Mouse (Mus musculus) spleen, adult 12 weeks (tissue): ENCODE data around the gene Mrps30.
A peak's percentile ranks its signal among the peaks of the same experiment; 100 is the strongest.
"Not testable (repeated sequence)": the region's sequence is repeated elsewhere in the genome, so short reads cannot be mapped to it uniquely, and the experiment has no call there.

Source experiments
- DNase-seq: peaks from one replicate; pipeline ENCODE4 v3.0.0; 2022; ENCODE audit warnings: low spot score

Gene Mrps30

DNA sequence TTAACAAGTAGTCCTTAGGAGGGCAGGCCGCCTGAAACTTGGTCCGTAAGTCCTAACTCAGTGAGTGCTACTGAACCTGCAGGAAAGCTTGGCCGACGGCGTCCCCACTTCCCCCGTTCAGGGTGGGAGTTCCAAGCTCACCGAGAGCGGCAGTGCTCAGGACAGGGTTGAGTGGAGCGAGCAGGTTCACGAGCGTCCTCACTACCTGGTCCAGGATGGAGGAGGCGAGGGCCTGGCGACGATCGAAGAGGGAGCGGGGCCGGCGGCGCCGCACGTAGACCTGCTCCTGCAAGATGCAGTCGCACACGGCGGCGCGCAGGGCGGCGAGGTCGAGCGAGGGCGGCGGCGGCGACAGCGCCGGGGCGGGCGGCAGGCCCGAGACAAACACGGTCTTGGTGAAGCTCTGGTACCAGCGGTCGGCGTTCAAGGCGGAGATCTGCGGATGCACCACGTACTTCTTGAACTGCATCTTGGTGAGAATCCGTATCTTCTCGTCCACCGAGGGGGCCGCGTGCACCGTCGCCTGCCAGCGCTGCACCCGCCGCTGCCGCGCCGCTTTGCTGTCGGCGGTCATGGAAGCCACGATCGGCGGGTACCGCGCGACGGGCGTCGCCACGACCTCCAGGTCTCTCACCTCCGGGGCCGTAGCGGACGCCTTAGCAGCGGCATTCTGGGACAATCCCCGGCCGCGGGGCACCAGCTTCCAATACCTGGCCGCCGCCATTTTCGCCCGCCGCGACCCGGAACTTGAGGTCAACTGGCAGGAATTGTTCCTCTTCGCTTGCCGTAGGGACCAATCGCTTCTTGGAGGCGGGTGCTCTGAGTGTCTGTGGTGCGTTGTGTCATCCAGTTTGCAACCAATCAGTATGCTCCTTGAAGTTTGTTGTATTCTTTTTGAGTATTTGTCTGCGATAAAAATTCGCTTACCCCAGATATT lies at the start of gene Mrps30, which contains the start of gene B430218F22Rik:
Gene Mrps30, minus strand, starts transcription at position 742 of the 937 bp plus-strand sequence.
Gene B430218F22Rik, plus strand, starts transcription at position 120 of the 937 bp plus-strand sequence.
- peak; percentile 86 for DNase-seq

DNA sequence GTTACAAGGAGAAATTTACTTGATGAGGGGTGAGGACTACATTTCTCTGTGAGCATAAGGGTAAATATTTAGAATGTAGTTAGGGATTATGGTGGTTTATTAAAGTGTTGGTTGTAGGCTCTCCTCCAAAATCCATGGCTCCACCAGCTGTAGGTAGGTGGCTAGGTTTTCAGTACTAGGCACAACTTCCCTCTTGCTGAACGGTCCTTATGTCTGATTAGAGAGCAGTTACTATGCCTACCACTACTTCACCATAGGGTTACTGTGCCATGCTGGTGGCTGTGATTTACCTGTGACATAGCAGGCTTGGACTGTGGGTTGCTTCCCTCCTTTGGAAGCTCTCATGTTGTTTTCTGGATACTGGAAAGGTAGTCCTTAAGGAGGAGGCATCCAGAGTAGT lies 33.8 kb upstream of the Mrps30 start:
- DNase-seq = no peak

DNA sequence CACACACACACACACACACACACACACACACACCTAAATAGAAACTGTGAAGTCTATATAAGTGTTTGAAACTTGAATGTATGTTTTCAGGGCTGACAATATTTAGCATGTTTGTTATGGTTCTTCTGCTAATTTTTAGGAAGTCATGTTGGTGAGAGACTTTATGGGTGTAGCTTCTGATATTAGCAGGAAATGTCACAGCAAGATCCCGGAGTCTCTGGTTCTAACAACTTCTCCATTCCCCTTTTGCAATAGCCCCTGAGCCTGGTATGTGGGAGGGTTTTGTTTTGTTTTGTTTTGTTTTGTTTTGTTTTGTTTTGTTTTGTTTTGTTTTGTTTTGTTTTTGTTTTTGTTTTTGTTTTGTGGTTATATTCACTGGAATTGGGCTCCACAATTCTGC lies 33.4 kb upstream of the Mrps30 start:
- DNase-seq = no peak

DNA sequence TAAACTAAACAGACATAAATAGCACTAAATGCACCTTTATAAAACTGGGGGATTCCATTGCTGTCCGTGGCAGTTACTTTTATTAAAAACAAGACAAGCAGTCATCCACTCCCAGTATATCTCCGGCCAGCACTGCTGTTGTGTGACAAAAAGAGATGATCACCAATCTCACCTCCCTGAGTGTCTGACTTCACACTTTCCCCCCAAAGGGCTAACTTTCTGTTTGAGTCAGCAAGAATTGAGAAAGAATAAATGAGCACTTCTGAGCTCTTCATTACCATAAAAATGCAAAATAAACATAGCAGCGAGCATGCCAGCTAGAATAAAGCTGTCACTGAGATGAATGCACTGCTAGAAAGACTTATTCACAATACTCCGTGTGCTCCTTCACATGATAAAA lies 31.1 kb upstream of the Mrps30 start:
- DNase-seq = no peak

DNA sequence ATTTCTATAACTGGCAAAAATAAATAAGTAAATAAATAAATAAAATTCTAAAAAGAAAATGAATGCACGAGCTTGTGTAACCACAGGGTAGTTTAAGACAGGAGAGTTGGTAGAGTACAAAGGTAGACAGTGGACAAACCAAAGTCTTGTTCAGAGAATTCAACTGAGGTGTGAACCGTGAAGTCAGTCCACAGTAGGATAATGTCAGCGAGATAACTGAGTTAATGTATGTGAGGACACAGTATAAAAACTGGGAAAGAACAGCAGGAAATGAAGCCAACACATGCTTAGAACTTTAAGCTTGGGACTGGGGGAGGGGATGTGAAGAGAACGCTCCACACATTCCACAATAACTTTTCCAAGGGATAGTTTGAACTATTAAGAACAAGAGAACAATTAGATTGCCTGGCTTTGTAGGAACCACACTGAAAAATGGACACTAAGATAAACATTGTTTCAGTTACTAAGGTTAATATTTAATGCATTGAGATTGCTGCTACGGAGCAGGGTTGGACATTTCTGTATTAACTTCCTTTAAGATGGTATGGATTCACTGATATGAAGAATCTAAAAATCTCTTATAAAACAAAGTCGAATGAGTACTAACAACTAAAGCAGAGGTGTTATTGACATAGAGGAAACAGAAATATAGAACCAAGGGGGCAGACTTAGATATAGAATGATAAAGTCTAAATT lies 24.4 kb upstream of the Mrps30 start:
- no peak for DNase-seq

DNA sequence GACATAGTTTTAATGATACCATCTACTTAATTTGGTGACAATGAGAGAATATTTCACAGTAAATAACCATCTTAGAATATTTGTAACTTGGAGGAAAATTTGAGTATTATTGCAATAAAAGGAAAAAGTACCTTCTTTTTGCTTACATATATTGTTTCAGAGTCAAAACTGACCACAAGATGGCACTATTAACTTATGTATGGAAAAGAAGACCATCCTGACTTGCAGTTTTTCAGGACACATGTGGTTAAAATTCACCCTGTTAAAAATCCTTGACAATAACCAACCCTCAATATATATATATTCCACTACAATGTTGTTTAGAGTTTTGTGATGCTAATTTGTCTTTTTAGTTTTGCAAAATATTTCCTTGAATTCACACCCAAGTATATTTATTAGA lies 16.5 kb upstream of the Mrps30 start:
- no peak for DNase-seq

DNA sequence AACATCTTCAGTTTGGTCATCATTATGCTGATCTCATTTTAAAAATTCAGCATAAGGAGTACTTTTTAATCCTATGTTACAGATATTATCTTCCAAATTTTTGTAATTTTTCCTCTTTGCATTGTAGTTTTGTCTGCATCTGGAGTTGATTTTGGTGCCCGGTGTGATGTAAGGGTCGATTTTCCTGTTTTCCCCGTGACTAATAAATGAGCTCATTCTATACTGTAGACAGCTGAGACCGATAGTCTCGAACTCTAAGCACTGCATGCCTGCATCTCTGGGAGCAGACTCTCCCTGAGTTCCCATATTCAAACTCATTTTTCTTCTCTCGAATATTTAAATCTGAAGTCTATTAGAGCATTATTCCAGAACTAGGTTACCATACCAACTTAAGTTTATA lies 13.3 kb upstream of the Mrps30 start:
- DNase-seq = no peak

DNA sequence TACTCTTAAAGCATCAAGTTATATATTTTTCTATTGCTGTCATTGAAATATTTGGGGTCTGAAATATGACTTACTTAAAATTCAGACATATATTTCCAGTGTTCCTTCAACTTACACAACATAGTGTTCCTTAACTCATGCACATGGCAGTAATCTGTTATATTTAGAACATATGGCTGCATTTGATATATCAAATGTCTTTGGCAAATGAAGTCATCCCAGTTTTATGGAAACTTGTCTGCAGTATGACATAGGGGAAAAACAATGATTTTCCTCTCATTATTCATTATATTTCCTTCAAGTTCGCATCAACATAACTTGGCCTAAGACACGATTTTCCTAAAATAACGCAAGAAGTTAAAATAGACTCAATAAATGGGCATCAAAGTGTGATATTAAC lies 8.8 kb upstream of the Mrps30 start:
- DNase-seq = no peak

DNA sequence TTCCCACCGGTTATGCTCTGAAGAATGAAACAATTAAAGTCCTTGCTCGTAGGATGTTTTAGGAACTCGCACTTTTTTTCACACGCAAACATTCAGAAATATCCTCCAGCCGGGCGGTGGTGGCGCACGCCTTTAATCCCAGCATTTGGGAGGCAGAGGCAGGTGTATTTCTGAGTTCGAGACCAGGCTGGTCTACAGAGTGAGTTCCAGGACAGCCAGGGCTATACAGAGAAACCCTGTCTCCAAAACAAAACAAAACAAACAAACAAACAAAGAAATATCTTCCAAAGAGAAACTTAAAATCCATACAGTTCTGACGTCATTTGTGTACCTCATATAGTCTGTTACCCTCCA lies 373 bp upstream of the Mrps30 start:
- DNase-seq = not testable (repeated sequence)

DNA sequence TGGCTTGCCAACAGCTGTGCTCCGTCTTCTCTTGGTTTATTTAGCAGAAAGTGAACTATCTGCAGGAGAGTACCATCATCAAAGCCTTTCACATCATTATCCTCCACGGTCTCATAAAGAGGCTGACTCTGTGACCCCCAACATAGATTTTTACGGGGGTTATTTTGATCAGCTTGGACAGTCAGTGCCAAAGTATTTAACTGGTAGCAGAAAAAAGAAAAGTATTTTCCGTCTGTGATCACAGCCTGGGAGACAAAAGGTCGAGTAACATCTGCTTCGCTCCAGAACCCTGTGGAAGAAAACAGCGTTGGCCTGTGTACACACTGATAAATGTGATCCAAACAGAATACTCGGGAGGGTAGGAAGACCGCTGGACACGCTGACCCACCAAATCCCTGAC lies 6.7 kb downstream of the Mrps30 start:
- no peak for DNase-seq

DNA sequence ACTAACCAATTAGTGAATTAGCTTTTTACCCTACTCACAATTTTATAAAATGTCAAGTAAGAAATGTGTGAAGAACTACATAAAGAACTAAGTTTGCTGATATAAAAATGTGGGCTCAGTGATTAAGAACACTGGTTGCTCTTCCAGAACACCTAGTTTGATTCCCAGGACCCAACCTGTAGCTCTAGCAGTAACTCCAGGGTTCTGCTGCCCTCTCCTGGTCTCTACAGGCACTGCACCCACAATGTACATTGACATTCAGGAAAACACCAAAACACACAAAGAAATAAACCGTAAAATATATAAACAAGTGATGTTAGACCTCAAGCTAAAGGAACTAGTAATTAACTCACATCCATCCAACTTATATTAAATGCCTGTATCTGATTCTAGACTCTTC lies 7.9 kb downstream of the Mrps30 start:
- DNase-seq = peak; percentile 19

DNA sequence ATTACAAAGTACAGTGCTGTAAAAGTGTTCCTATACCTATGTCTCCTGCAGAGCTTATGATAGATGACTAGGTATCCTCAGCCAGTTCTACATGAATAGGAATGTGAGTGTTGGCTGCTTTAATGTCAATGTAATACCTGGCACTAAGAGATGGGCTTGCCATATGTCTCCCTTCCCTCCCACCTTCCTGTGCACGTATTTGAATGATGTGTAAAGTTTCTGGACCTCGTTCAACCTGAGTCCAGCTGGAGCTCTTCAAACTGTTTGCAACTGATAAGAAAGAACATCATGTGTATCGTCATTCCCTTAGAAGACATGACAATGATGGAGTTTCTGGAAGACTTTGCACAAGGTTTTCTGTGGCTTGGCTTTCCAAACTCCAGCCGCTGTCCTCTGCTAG lies 14.2 kb downstream of the Mrps30 start:
- DNase-seq = no peak

DNA sequence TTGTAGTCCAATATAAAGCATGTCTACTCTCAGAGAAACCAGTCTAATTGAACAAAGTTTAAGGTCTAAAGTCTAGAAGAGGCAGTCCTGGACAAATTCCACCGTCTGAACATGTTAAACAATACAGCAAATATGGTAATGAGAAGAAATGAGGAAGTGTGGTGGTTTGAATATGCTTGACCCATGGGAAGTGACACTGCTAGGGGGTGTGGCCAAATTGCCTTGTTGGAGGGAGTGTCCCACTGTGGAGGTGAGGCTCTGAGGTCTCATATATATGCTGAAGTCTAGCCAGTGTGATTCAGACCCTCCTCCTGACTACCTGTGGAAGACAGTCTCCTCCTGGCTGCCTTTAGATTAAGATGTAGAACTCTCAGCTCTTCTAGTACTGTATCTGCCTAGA lies 21.3 kb downstream of the Mrps30 start:
- no peak for DNase-seq

DNA sequence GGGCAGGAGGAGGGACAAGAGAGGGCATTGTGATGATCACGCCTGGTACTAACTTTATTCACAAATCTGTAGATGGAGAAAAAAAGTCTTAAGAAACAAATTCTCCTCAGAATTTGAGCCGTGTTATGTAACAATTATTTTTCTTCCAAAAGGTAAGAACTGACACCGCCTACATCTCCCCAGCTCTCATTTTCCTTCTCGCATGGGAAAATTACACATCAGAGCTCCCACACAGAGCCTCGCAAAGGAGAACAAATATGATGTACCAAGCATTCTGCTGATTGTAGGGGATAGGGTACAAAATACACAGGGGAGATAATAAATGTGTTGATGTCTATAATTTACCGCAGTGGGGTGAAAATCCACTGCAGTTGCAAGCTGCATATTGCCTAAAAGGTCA lies 23.7 kb downstream of the Mrps30 start:
- DNase-seq = no peak

DNA sequence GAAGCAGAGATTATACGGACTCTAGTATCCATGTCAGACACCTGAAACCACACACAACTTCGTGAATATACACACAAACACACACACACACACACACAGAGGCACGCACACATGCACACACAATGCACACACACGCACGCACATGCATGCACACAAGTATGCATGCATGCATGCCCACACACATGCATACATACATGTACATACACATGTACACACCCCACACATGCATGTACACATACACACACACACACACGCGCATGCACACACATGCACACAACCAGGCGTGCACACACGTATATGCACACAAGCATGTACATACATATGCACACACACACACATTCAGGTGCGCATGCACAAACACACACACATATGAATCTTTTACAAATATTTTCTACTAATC lies 36.2 kb downstream of the Mrps30 start:
- no peak for DNase-seq

DNA sequence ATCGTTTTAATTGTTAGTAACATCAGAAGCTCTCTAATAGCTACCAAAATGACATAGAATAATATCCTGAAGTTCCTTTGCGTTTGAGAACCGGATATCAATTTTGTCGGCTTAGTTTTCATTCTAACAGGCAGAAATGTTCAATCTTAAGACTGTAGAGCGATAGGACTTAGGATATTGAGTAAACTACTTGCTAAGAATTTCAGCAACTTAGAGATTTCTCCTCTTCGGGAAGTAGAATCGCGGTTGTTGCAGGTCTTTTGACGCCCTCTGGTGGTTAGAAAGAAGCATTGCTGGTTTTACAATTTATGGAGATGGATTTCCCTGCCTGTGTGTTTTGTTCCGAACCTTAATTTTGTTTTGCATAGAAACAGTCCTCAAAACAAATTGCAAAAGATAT lies 36.8 kb downstream of the Mrps30 start:
- DNase-seq = no peak
